Mouse (Mus musculus) brain, adult 2 months (tissue): ENCODE data around the gene Cln5.

ENCODE experiments used
- DNase-seq: peaks from one replicate; pipeline ENCODE4 v3.0.0; 2011; ENCODE audit warnings: low read depth, low spot score

Cln5 gene

DNA sequence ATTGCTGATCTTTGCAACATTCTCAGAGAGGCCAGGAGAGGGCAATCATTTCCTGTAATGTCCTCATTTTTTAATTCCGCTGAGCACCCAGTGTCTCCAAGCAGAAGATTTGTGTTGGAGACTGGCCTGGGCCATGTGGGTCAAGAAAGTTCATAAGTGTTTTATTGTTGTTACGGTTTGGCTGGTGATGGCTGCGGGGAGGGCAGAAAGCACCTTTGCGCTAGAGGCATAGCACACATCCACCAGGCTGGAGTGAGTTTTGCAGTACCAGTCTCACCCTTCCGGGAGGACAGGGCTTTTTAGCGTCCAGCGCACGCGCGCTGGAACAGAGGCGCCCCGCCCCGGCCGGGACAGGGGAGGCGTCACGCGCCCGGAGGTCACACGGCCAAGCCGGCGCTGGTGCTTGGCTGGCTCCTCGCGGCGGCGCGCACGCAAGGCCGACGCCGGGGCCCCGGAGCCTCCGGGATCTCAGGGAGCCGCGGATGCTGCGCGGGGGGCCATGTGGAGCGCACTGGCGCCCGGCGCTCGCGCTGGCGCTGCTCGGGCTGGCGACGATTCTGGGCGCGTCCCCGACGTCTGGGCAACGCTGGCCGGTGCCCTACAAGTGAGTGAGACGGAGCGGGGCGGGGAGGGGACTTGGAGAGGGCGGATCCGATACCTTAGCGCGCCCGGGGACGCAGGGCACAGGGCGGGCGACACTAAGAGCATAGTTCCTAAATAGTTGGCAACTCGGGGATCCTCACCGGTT, at the start of gene Cln5:
Gene Cln5, plus strand, starts transcription at position 353 of the 748 bp plus-strand sequence.
- DNase-seq, result peak; percentile 98

DNA sequence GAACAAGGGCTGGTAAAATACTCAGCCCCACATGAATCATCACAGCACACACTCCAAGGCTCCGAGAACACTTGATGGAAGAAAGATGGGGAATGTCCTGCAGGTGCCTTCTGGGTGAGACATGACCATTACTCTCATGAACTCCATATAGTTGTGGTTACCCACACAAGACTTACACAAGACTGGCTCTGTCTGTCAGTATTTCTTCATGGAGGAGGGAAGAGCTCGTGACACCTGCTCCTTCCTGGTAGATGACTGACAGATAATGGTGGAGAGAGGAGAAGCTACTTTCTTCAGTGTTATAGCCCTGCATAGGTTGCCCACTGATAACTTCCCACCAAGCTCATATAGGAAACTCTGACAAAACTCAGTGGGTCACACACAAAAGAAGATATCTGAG, 40.8 kb upstream of the Cln5 start:
- no peak for DNase-seq

DNA sequence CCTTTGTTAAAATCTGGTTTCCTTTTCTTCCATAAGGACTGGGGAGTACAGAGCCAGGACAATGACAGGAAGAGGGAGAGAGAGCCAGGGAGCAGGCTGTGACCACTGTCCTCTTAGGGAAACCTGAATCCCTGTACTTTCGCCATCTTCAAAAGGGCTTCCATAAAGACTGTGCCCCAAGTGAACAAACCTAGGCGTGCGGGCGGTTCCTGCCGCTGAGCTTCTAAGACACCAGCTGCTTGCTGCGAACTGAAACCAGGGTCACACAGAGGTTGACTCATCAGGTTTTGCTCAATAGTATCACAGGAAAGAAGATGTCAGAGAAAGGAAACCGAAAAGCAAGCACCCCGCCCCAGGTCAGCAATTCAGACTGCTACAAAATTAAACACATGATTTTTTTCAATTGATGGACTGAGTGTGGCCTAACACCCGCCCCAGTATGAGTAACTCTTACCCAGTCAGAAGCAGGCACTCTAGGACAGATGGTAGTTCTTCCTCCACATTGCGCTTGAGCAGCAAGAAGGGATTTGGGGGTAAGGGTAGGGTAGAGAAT, 36.7 kb upstream of the Cln5 start:
- DNase-seq, result peak; percentile 28

DNA sequence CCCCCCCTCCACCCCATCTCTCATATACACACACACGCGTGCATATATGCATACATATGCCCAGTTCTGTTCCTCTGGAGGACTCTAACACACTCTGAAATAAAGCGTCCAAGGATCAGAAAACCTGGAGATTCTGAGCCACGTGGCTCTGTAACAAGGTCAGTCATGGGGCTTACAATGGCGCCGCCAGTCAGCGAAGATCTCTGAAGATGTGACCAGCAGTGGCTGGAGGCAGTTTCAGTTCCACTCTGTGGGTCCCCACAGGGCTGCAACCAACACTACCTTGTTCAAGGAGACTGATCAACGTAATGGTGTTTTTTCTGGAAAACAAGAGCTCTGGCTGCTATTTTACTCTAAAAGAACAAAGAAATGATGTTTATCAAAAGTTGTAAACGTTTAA, 35.9 kb upstream of the Cln5 start:
- peak; percentile 12 for DNase-seq

DNA sequence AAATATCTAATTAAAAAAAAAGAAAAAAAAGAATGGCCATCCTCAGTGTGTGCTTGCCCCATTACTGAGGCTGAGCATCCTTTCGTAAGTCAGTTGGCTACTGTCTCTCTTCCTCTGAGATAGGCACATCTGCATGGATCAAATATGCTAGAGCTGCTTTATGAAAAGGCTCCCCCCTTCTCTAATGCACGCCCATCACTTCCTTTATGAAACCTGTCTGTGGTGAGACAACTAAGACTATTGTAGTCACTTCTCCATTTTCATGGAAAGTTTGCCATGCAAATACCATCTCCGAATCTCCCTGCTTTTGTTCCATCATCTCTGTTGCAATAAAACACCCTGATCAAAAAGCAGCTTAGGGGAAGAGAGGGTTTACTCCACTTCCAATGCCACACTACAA, 33.0 kb upstream of the Cln5 start:
- no peak for DNase-seq

DNA sequence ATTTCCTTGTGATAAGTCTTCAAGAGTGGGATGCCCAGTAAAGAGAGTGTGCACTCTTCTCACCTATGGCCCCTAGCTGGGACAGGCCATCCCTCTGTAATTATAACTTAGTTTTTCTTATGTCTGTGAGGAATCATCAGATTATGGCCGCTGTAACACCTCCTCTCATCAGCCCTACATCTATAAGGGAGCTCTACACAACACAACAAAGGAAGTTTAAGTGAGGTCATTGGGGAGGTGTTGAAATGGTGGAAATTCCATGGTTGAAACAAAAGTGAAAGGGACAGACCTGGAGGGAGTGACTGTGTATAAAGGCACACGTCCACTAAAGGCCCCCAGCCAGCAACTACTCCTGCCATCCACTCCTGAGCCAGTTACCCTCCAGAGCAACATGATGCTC, 23.3 kb upstream of the Cln5 start, which contains the start of gene Acod1:
Gene Acod1, plus strand, starts transcription at position 301 of the 400 bp plus-strand sequence.
- no peak for DNase-seq

DNA sequence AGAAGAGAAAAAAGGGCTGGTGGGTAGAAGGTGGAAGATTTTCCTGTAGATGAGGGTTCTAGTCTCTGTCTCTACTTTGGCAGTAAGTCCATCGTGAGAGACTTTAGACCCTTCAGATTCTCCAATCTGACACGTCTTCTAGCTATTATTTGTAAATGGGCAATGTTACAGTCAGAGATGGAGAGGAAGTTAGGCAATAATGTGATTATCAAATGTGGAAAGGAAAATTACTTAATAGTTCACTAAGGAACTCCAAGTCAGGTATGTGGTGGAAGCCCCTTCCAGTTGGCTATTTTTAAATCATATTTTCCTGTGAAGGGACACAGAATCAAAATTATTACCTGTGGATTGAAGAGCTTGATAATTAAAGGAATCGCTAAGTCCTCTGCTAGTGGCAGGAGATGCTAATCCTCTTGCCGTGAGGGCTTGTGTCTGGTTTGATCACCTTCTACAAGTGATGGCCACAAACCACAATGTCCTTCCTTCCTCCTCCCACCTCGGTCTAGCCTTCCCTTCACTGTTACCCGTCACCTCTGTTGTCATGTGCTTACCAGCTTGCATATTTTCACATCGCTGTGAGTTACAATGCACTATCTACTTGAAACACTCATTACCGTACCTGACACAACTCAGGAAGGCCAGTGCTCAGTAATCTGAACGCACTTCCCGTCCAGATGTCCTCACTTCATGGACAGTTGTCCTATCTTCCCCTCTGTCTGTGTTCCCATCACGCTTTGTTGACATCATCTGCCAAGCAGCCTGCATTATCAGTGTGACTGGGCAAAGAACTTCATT, 21.5 kb upstream of the Cln5 start:
- no peak for DNase-seq

DNA sequence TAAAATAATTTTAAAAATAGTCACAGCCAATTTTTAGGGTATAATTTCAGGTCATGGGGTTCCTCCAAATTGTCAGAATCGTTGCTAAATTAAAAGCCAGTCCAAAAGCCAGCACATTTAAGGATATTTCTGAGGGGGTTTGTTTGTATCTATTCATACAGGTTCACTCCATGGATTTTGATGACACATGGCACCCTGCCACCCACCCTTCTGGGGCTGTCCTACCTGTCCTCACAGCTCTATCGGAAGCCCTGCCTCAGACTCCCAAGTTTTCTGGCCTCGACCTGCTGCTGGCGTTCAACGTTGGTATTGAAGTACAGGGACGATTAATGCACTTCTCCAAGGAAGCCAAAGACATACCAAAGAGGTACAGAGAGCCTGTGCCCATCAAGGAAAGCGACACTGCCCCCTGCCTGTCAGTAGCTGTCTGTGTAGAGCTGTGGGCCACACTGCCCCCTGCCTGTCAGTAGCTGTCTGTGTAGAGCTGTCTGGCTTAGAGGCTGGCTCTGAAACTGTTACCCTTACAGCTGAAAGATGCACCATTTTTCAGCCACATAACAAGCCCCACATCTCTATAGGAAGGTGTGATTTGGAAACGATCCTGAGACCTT, 18.8 kb upstream of the Cln5 start:
- peak; percentile 86 for DNase-seq

DNA sequence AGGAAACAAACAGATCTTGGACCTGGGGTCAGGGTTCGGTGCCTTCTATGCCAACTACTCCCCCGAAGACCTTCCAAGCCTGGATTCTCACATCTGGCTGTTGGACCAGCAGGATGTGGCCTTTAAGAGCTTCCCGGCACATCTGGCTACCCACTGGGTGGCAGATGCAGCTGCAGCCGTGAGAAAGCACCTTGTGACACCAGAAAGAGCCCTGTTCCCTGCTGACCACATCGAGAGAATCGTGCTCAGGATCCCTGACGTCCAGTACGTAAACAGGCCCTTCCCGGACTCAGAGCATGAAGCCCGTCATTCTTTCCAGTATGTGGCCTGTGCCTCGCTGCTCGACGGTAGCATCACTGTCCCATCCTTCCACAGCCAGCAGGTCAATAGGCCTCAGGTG, 15.3 kb upstream of the Cln5 start:
- DNase-seq, result no peak

DNA sequence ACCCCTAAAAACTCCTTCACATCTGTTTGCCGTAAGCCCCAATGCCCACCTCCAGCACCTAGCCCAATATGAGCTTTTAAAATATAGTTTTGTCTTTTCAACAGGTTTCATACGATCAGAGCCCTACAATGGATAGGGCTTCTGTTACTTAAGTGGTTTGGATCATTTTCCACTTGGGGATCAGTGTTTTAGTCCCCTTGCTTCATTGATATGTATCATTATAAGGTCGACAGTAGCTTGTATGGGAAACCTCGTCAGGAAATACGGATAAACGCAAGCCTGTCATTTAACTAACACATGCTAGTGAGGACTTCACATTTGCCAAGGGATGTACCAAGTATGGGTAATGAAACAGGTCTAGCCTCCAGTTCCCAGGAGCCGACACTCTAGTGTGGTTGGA, 13.4 kb upstream of the Cln5 start:
- no peak for DNase-seq

DNA sequence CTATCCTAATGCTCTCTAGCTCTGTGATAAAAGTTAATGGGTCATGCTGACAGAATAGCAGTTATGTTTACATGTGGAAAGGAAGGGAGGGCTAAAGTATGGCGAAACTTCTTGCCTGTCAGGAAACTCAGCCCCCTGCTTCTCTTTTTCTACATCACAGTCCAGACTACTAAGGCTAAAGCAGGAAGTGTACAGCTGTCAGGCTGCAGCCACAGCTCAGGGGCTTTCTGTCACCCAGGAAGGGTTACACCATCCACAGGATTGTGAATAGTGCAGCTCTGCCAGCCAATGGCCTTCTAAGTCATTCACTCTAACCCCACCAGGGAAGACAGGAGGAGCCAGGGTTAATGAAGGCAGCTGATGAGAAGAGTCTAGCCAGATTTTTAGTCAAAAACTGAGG, 11.0 kb upstream of the Cln5 start:
- DNase-seq, result peak; percentile 24

DNA sequence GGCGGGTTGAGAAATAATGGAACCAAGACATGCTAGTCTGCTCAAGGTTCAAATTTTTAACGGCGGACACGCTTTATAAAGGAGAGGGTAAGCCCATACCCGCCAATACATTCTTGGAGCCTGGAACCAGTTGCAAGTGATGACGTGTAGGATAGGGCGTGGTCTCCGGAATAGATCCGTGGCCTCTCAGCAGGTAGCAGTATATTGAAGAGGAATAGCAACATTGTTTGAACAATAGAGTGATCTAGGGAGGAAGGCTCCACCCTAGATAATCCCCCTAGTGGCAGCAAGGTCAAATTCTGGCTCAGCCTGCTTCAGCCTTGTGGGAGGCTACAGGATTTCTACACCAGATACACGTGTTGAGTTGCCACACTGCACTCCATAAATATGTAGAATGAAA, 10.5 kb upstream of the Cln5 start:
- no peak for DNase-seq

DNA sequence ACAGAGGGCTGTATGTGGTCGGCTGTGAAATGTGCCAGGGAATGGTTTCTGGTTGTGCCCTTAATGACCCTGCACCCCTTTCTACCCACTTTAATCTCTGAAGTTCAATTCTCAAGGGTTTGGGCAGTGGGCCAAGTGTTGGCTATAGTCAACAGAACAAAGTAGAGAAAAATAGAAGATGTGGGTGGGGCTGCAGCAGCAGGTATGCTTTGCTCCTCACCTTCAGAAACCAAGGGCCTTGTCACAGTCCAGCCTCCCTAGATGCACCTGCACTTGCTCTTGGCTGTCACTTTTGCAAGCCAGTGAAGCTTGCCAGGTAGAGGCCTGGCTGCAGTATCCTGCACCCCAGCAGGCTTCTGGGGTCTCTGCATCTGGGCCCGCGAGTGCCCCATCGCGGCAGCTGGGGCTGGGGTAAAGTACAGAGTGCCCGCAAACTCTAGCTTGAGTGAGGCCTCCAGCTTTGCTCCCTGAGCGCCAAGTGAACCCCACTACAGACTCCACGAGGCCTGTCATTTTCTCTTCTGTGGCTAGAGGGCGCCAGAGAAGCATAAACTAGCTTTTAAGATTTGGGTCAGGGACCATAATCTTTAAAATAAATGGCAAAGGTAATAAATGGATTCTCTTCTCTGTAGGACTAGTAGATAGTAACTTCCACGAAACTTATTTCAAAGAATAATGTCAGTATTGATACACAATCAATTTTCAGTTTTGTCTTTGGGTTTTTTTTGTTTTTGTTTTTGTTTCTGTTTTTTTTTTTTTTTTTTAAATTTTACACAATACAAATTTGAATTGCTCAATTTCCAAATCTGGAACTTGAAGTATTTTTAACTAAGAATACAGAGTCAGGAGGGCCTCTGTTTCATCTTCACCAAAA, 4.5 kb upstream of the Cln5 start:
- peak; percentile 84 for DNase-seq

DNA sequence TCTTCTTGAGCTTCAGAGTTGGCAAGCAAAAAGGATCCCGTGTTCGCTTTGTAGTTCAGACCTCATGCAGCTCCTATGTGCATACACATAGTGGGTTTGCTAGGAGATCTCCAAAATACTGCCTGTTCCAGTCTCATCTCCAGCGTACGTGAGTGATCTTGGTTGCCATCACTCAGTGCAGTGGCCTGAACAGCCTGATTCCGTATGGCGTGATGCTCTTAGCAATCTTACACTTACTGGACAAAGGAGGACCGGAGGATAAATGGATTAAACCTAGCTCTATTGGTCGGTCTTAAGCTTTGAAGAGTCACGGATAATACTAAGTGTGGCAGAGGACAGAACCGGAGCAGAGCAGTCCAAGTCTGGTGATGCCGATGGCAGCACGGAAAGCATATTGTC, 552 bp upstream of the Cln5 start:
- DNase-seq, result no peak

DNA sequence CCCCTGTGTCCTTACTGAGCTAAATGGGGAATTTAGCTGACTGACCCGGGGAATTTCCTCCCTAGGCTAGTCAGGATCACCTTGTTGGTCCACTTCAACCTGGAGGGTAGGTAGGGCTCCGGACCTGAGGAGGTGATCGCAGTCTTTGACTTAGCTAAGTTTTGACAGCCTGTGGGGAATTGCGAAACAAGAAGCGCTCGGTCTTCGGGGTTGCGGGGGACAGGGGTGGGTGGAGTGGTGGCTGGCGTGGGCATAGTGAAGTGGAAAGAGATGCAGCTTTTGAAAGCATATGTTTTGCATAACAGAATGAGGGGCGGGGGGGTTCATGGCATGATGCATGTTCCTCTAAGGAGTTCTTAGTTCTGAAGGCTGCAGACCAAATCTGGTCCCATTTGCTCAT, 774 bp downstream of the Cln5 start:
- DNase-seq, result no peak

DNA sequence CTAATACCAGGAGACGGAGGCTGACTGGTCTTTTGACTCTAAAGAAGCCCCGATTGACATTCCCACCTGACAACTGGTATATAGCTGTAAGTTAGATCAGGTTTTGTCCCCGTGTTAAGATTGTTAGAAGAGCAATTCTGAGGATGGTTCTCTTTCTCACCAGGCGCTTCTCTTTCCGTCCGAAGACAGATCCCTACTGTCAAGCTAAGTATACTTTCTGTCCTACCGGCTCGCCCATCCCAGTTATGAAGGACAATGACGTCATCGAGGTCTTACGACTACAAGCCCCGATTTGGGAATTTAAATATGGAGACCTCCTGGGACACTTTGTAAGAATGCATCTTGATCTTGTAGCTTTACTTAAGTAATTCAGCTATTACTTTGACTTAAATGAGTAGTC, 1.5 kb downstream of the Cln5 start:
- no peak for DNase-seq

DNA sequence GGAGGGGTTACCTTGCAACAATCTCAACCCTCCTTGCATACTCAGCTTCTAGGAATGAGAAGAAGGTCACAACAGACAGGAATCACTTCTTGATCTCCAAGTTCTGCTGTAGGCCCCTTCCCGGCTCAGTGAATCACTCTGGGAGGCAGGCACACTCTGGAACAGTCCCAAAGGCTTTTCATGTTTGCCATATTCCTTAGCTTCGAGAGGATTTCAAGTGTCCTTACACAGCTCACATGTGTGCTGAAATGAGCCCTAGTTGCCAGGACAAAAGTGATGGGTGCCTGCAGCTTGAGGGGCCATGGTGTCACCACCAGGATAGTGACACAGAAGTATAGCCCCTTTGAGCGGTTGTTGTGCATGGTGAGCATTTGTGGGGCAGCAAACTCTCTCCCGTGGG, 2.7 kb downstream of the Cln5 start:
- no peak for DNase-seq

DNA sequence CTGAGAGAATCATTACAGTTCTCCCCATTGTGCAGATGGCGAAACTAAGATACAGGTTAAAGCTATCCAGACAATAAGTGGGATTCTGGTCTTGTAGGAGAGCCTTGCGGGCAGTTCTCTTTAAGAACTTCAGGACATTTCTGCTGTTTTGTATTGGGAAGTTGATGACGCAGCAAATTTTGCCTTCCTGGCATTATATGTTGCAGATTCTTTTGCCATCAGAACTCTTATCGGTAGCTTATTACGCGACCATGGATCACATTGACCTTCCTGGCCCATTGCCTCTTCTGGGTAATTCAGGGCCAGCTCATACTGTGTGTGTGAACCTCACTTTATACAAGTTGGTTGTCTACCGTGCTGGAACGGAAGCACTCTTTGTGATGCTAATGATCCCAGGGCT, 3.8 kb downstream of the Cln5 start:
- DNase-seq, result no peak

DNA sequence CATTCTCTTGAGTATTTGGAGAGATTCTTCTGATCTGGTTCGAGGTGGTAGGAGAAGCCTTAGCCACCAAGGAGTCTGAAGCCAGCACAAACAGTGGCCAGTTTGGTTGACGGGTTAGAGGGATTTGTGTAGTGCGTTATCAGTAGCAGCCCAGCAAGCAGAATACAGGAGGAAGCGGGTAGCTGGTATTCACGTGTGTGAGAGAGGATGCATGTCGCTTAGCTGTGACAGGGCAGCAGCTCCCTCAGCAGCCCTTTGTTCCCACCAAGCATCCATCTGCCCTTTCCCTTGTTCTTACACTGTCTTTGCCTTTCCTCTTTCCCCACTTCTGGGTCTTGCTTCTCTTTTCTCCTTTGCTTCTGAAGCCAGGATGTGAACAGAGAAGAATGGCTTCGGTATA, 5.2 kb downstream of the Cln5 start:
- DNase-seq, result no peak

DNA sequence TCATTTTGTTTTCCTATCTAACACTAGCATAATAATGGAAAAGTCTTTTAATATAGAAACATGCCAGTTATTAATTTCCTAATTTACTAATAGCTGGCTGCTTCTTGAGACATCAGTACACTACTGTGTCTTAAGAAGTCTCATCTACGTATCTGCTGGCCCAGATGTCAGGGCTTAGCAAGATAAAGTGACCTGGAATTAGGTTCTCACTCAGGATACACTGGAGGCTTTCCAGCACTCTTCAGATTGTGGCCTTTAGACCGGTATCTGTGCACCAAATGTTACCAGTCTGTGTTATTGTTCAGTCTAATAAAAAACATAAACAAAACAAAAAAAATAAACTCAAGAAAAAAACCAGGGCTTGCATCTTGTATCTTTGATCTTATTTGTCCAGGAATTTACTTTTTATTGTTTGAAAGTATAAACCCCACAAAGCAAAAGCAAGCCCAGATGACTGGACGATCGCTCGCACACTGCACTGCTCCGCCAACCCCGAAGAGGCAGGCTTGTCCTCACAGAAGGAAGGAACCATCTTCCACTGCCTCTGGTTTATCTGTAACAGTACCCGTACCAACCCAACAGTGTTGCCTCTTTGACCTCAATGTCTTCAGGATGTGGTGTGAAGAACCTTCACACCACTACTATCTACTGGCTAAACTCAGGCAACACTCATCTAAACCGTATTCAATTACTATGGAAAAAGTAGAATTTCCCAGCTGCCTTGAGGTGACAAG, 7.4 kb downstream of the Cln5 start:
- DNase-seq, result no peak
